Mouse (Mus musculus) thymus, postnatal 4 days (tissue): Measurements from ENCODE around the gene Ankrd36.
A peak's percentile ranks its signal among the peaks of the same experiment; 100 is the strongest.

Experiments
- DNase-seq: peaks from one replicate; pipeline ENCODE4 v3.0.0; 2021

Ankrd36 gene

DNA sequence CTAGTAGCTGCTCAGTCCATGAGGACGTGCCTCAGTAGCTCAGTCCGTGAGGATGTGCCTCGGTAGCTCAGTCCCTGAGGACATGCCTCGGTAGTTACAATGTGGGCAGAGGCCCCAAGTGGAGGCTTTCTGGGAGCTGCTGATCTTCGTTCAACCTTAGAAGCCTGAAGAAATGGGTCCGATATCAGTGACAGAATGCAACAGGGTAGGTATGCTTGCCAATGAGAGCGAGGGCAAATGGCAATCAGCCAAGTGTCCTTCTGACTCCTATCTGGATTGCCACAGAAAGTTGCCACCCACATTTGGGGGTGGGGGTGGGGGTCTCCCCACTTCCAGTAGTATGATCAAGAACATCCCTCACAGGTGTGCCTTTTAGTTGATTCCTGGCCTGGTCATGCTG lies 131.3 kb downstream of the Ankrd36 start:
- DNase-seq: no peak

DNA sequence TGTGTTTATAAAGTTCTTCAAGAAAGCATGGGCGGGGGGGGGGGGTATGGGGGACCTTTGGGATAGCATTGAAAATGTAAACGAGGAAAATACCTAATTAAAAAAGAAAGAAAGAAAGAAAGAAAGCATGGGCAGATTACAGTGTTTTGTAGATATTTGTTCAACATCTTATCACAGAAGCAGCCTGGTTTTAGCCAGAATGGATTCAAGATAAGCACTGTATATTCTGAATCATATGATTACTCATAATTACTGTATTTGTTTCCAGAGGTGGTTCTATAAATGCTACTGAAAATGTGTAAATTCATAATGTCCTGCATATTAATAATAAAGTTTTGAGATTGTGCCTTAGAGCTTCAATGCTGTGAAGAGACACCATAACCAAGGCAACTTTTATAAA lies 131.8 kb downstream of the Ankrd36 start:
- no peak for DNase-seq

DNA sequence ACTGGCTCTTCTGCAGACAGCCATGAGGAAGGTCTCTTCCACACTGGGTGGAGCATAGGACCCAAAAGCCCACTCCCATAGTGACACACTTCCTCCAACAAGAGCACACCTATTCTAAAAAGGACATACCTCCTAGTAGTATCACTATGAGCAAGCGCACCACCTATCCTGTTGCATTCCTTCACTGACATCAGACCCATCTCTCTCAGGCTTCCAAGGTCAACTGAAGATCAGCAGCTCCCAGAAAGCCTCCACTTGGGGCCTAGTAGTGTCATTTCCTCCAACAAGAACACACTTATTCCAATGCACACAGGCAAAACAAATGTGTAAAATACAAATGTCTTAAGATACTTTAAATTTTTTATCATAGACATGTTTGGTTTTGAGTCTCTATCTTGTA lies 132.3 kb downstream of the Ankrd36 start:
- DNase-seq: no peak

GRCm38 (mm10) chr11:5702271-5702956 lies 132.9 kb downstream of the Ankrd36 start:
- no peak for DNase-seq

- DNase-seq: no peak
Measured at GRCm38 (mm10) chr11:5702957-5703332, 133.5 kb downstream of the Ankrd36 start.

DNA sequence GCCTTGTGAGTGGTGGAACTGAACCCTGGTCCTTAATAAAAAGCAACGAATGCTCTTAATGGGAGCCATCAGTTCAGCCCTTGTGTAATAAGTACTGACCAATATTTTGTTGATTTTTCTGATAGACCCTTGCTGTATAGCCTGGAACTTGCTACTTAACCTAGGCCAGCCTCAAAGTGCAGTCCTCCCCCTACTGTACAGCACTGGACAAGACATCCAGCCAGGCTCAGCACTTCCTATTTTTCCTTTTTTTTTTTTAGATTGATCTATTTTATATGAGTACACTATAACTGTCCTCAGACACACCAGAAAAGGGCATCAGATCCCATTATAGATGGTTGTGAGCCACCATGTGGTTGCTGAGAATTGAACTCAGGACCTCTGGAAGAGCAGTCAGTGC lies 133.9 kb downstream of the Ankrd36 start:
- DNase-seq: no peak

GRCm38 (mm10) chr11:5705972-5706371 lies 136.5 kb downstream of the Ankrd36 start:
- DNase-seq: peak; percentile 4

- DNase-seq: peak; percentile 70
Measured at GRCm38 (mm10) chr11:5706874-5707529, 137.5 kb downstream of the Ankrd36 start.

DNA sequence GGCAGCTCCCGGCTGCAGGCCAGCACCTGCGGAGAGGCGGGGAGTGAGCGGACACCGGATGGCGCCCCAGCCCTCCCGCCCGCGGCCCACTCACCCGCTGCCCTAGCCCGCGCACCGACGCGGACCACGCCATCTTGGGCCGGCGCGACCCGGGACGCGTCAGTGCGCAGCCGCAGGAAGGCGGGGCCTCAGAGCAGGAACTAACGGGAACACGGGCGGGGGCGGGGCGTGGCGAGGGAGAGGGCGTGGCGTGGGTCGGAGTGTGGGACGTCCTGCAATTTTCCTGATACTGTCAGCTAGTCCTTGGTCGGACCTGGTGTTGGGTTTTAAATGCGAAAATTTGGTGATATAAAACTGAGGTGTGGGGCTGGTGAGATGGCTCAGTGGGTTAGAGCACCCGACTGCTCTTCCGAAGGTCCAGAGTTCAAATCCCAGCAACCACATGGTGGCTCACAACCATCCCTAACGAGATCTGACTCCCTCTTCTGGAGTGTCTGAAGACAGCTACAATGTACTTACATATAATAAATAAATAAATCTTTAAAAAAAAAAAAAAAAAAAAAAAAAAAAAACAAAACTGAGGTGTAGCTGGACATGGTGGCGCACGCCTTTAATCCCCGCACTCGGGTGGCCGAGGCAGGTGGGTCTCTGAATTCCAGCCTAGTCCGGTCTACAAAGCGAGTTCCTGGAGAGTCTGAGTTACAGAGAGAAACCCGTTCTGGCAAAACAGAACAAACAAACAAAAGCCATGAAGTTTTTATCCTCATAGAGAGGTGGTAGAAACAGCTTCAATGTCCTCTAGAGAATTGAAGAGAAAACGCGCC lies 138.3 kb downstream of the Ankrd36 start:
- peak; percentile 96 for DNase-seq

DNA sequence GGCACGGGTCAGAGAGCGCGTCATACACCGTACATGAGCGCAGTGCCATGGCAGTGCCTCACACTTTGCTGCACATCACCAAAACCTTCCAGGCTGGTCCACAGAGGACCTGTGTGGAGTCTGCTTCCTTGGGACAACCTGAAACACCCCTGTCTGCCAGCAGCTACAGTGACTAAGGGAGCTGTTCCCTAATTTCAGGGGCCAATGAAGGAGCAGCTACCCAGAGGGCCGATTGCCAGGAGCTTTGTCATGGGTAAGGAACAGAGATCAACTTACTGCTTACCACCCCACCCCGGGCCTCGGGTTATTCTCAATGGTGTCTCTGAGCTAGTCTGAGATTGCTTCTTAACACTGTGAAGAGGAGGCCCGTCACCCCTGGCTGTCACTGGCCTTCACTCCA lies 145.7 kb downstream of the Ankrd36 start:
- no peak for DNase-seq

- no peak for DNase-seq
Measured at GRCm38 (mm10) chr11:5715630-5716105, 146.2 kb downstream of the Ankrd36 start, which contains the start of gene Mrps24. Gene Mrps24 (minus strand): TSS chr11:5715680.

DNA sequence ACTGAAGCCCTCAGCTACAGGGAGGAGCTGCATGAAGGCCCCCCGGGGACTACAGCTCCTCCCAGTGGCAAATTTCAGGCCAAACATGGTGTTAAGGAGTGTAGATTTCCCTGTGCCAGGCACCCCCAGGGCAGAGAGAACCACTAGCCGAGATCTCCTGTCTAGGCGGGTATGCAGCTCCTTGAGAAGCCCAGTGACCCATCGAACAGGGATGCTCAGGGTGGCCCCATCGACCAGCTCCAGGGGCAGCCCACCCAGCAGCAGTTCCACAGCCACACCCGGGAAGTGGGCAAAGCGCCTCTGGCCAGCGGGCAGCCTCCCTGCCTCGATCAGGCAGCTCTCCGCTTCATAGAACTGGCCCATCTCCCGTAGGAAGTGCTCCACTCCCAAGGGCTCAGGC lies 146.8 kb downstream of the Ankrd36 start:
- DNase-seq: no peak

GRCm38 (mm10) chr11:5716938-5717705 lies 147.6 kb downstream of the Ankrd36 start:
- no peak for DNase-seq

GRCm38 (mm10) chr11:5718611-5719354 lies 149.3 kb downstream of the Ankrd36 start:
- no peak for DNase-seq

- no peak for DNase-seq
Measured at GRCm38 (mm10) chr11:5729582-5729981, 160.1 kb downstream of the Ankrd36 start.

DNA sequence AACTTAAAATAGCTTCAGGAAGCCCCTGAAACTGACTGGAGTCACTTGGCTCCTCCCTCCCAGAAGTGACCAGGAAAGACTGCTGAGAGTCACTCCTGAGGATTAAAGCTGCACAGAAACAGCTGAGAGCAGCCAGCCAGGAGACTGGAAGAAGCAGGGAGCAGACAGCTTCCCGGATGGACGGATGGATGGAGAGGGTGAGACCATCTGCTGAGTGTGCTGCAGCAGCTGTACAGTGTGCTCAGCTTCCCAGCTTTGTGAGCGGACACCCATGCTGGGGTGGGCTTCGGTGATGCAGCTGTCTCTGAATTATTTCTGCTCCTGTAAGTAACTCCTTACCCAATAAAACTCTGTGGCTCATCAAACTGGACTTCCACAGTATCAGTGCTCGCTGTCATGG lies 162.9 kb downstream of the Ankrd36 start:
- DNase-seq: no peak

GRCm38 (mm10) chr11:5734323-5734722 lies 164.8 kb downstream of the Ankrd36 start:
- DNase-seq: no peak

GRCm38 (mm10) chr11:5737137-5737536 lies 167.7 kb downstream of the Ankrd36 start:
- DNase-seq: no peak
